In genomic region chr3:25675888-25676287, GRCm38 (mm10) we compare ENCODE assay signal across 24 mouse cellular contexts.
DNase-seq lines count a peak whose midpoint lies in the region; ATAC-seq and TF ChIP-seq lines count a peak whose summit lies in the region.
"Had no signal": no experiment of that assay in that cellular context is flagged by ENCODE, and none has a peak within 500 bp of the region (broad histone marks: within the 10 kb centered on the region; RNA-seq: fewer than 3 reads in every experiment).

No protein-coding gene starts in this region.

- no peak for TF ChIP-seq POLR2A in MEL (IDR thresholded peaks at IDR 0.05; ENCODE audit: control insufficient read depth in 1 of 2, insufficient read depth in 1 of 2, low read depth in 1 of 2, low read length in 2 of 2, poor library complexity in 1 of 2)

- H3K4me1 ChIP-seq in lung, postnatal 0 days (ENCODE audit: insufficient read depth, low read depth, low read length): no peaks in the 10 kb centered on the region
- peaks cover 6 to 11% of the 10 kb centered on the region in 2 experiments for H3K4me1 ChIP-seq in MEL (ENCODE audit: control insufficient read depth in 1 of 2, insufficient read depth in 2 of 2, low read length in 2 of 2)

- TF ChIP-seq RAD21 in MEL (IDR thresholded peaks at IDR 0.05; ENCODE audit: low read depth, low read length): no peak; the same call in 1 of the 2 replicates

- no peak for TF ChIP-seq EP300 in lung, postnatal 0 days (IDR thresholded peaks at IDR 0.05)
- TF ChIP-seq EP300 in MEL (IDR thresholded peaks at IDR 0.05; ENCODE audit: low read depth in 1 of 2, low read length in 2 of 2): peak; percentile 66

- no peak overlapping the region for H3K4me3 ChIP-seq in lung, postnatal 0 days (ENCODE audit: low read depth, low read length)
- H3K4me3 ChIP-seq in MEL (ENCODE audit: control insufficient read depth in 1 of 2, insufficient read depth in 1 of 2, low read depth in 2 of 2, low read length in 2 of 2): peak overlapping the region; percentile 72 to 91

- H3K36me3 ChIP-seq in lung, postnatal 0 days (ENCODE audit: insufficient read depth, low read length): no peaks in the 10 kb centered on the region
- H3K36me3 ChIP-seq in MEL (ENCODE audit: control insufficient read depth in 1 of 2, insufficient read depth in 2 of 2, low read length in 2 of 2): peaks cover 0 to 15% of the 10 kb centered on the region in 2 experiments; a peak in 2 of 4 replicates
- H3K36me3 ChIP-seq: G1E had no signal

- WGBS in lung, postnatal 0 days: 63% methylated on average over 10 of the region's 10 CpGs

- H3K27ac ChIP-seq in lung, postnatal 0 days (ENCODE audit: low read length): no peak overlapping the region
- H3K27ac ChIP-seq in MEL (ENCODE audit: control insufficient read depth, low read depth, low read length): peak overlapping the region; percentile 73

- H3K9me3 ChIP-seq in lung, postnatal 0 days (ENCODE audit: low read length): no peaks in the 10 kb centered on the region
- no peaks in the 10 kb centered on the region for H3K9me3 ChIP-seq in MEL (replicated peaks; ENCODE audit: insufficient read depth, low read length)
- H3K9me3 ChIP-seq: G1E had no signal

- DNase-seq in lung, postnatal 0 days (ENCODE audit: low spot score): peak; percentile 7
- no peak for DNase-seq in lung, postnatal 25 days (ENCODE audit: low spot score)
- peak; percentile 70 for DNase-seq in MEL (ENCODE audit: low read depth, low spot score)
- peak; percentile 23 for DNase-seq in MEL-GATA-1-ER (ENCODE audit: extremely low read depth, low read depth)
- no peak for DNase-seq in T-cell, adult 2 months (ENCODE audit: low spot score)
- DNase-seq in thymus, postnatal 25 days: no peak
- DNase-seq: adrenal gland, adult 2 months; adrenal gland, adult 8-10 months; adrenal gland, postnatal 10 days; adrenal gland, postnatal 14 days; adrenal gland, postnatal 25 days; adrenal gland, postnatal 36 days; B cell, adult 2 months; cerebellum, adult 11 months; cerebellum, adult 11-12 months; cerebellum, adult 18-20 months; cerebellum, adult 2 months; cerebellum, adult 8-10 months; cerebellum, adult 9-10 months had no signal

- H3K9ac ChIP-seq in lung, postnatal 0 days (replicated peaks; ENCODE audit: low read depth): no peak overlapping the region
- H3K9ac ChIP-seq in MEL (ENCODE audit: control insufficient read depth, low read depth, low read length, poor library complexity, severe bottlenecking): peak overlapping the region; percentile 80

- no peak for ATAC-seq in lung, postnatal 0 days
- ATAC-seq: activated CD4-positive, CD25-positive, alpha-beta regulatory T cell, adult 4 months; CD4-positive, CD25-positive, alpha-beta regulatory T cell, adult 4 months; Patski had no signal

- no peaks in the 10 kb centered on the region for H3K79me2 ChIP-seq in MEL (ENCODE audit: control insufficient read depth, insufficient read depth, low read length, poor library complexity)

- no peak overlapping the region for H3K4me2 ChIP-seq in lung, postnatal 0 days (replicated peaks; ENCODE audit: low read depth, low read length)

- H3K27me3 ChIP-seq in lung, postnatal 0 days (replicated peaks; ENCODE audit: insufficient read depth, low read length): no peaks in the 10 kb centered on the region
- no peaks in the 10 kb centered on the region for H3K27me3 ChIP-seq in MEL (ENCODE audit: control insufficient read depth in 1 of 2, insufficient read depth in 2 of 2, low read length in 2 of 2)
- H3K27me3 ChIP-seq: CH12.LX had no signal

- no peak for TF ChIP-seq CTCF in lung, postnatal 0 days (IDR thresholded peaks at IDR 0.05)
- TF ChIP-seq CTCF in MEL (IDR thresholded peaks at IDR 0.05 in 2 of 3, conservative IDR thresholded peaks at IDR 0.05 in 1 of 3; ENCODE audit: control insufficient read depth in 1 of 3, insufficient read depth in 1 of 3, low read depth in 2 of 3, low read length in 3 of 3, poor library complexity in 1 of 3, severe bottlenecking in 1 of 3): no peak

TF ChIP-seq in MEL, 35 proteins besides CTCF, POLR2A, EP300 and RAD21:
- no peak for TF ChIP-seq SIN3A (IDR thresholded peaks at IDR 0.05; ENCODE audit: low read length)
- no peak for TF ChIP-seq UBTF (IDR thresholded peaks at IDR 0.05; ENCODE audit: borderline replicate concordance, insufficient read depth, low read depth, low read length)
- TF ChIP-seq GABPA (IDR thresholded peaks at IDR 0.05; ENCODE audit: low read depth, low read length): no peak
- TF ChIP-seq JUND (IDR thresholded peaks at IDR 0.05; ENCODE audit: low read depth, low read length): no peak
- TF ChIP-seq NRF1 (IDR thresholded peaks at IDR 0.05; ENCODE audit: insufficient read depth, low read depth, low read length, poor library complexity, severe bottlenecking): no peak
- TF ChIP-seq TAL1 (IDR thresholded peaks at IDR 0.05; ENCODE audit: low read length): peak; percentile 61
- peak; percentile 33; the same call in 1 of the 2 replicates for TF ChIP-seq GATA1 (IDR thresholded peaks at IDR 0.05; ENCODE audit: low read depth, low read length)
- no peak for TF ChIP-seq SMC3 (IDR thresholded peaks at IDR 0.05; ENCODE audit: low read depth, low read length)
- TF ChIP-seq E2F4 (IDR thresholded peaks at IDR 0.05; ENCODE audit: borderline replicate concordance, low read depth, low read length): no peak
- TF ChIP-seq ZC3H11A (IDR thresholded peaks at IDR 0.05; ENCODE audit: low read depth, low read length): no peak
- TF ChIP-seq NELFE (IDR thresholded peaks at IDR 0.05; ENCODE audit: low read depth, low read length): peak; percentile 23; the same call in 1 of the 2 replicates
- peak; percentile 75 for TF ChIP-seq TCF12 (IDR thresholded peaks at IDR 0.05; ENCODE audit: low read depth, low read length)
- no peak for TF ChIP-seq HCFC1 (IDR thresholded peaks at IDR 0.05; ENCODE audit: low read depth, low read length)
- no peak for TF ChIP-seq MAZ (IDR thresholded peaks at IDR 0.05; ENCODE audit: low read depth, low read length)
- TF ChIP-seq ZMIZ1 (IDR thresholded peaks at IDR 0.05; ENCODE audit: low read depth, low read length): no peak
- no peak for TF ChIP-seq TBP (IDR thresholded peaks at IDR 0.05; ENCODE audit: low read depth, low read length)
- peak; percentile 65; the same call in 1 of the 2 replicates for TF ChIP-seq ELF1 (IDR thresholded peaks at IDR 0.05; ENCODE audit: low read depth, low read length)
- TF ChIP-seq MXI1 (IDR thresholded peaks at IDR 0.05; ENCODE audit: low read depth, low read length): peak; percentile 31; the same call in 1 of the 2 replicates
- no peak for TF ChIP-seq RCOR1 (IDR thresholded peaks at IDR 0.05; ENCODE audit: low read depth, low read length)
- TF ChIP-seq ETS1 (IDR thresholded peaks at IDR 0.05; ENCODE audit: low read depth, low read length): peak; percentile 35; the same call in 1 of the 2 replicates
- no peak for TF ChIP-seq MYC (IDR thresholded peaks at IDR 0.05; ENCODE audit: low read depth, low read length)
- TF ChIP-seq CHD2 (IDR thresholded peaks at IDR 0.05; ENCODE audit: low read length): no peak

Comparison
In these comparisons a context has a peak if more than half of its experiments do, and no peak if none do; other contexts are left out.
1. DNase-seq: peak in lung, postnatal 0 days (single experiment), MEL (single experiment) and MEL-GATA-1-ER (single experiment); none in lung, postnatal 25 days (single experiment), T-cell, adult 2 months (single experiment) and thymus, postnatal 25 days (single experiment).